Mouse (Mus musculus): ENCODE data around the gene Samhd1.

GRCm38 (mm10) chr2:157087536-157088317 is 47.3 kb downstream of the Samhd1 start:
- no peak for TF ChIP-seq CTCF (IDR thresholded peaks at IDR 0.05; ENCODE audit: insufficient read depth, low read depth, low read length)
- no peak for TF ChIP-seq POLR2A (IDR thresholded peaks at IDR 0.05; ENCODE audit: insufficient read depth, low read depth, low read length)
